Mouse (Mus musculus) gastrocnemius, postnatal 10 days (tissue): ENCODE data around the gene Gm44805. TPM values are rescaled to one million over a fixed set of nuclear protein-coding genes. Genes with fewer than 3 reads are reported as not detected.
A peak's percentile ranks its signal among the peaks of the same experiment; 100 is the strongest.

Experiments
- DNase-seq: peaks from one replicate; pipeline ENCODE4 v3.0.0; 2021; ENCODE audit warnings: mixed read lengths
- total RNA-seq, 2 experiments: library from RNA; stranded (reverse); gene quantifications; 2 replicates each; pipeline ENCODE4 v1.2.3; 2021

Gm44805 gene
- total RNA-seq, 2 experiments from 2014 or later, result not detected

DNA sequence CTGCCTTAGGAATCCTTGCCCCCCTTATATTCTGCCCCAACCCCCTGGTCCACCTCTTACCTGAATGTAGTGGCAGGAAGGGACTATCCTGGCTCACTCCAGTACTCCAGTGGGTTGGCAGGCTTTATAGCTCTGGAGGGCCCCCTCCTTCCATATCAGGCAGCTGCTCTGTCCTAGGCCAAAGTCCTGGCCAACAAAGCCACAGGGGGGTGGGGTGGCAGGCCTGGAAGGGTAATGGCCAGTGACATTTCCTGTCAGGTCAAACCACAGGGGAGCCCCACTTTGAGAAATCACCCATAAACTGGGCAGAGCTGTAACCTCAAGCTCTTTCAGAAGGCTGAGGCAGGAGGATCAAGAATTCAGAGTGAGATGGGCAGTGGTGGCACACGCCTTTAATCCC, 4.6 kb downstream of the Gm44805 start:
- no peak for DNase-seq

DNA sequence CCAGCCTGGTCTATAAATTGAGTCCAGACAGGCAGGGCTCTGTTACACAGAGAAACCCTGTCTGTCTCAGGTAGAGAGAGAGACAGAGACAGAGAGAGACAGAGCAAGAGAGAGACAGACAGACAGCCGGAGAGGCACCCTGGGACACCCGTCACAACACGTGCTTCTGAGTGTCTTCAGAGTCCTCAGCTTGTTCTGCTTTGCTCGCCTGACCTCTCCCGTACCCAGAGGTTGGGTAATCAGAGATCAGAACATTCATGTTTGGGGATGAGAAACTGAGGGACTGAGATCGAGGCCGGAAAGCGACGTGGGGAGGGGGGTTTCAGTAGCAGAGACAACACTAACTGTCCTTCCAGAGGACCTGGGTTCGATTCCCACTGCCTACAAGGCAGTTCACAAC, 5.4 kb downstream of the Gm44805 start:
- DNase-seq, result no peak

DNA sequence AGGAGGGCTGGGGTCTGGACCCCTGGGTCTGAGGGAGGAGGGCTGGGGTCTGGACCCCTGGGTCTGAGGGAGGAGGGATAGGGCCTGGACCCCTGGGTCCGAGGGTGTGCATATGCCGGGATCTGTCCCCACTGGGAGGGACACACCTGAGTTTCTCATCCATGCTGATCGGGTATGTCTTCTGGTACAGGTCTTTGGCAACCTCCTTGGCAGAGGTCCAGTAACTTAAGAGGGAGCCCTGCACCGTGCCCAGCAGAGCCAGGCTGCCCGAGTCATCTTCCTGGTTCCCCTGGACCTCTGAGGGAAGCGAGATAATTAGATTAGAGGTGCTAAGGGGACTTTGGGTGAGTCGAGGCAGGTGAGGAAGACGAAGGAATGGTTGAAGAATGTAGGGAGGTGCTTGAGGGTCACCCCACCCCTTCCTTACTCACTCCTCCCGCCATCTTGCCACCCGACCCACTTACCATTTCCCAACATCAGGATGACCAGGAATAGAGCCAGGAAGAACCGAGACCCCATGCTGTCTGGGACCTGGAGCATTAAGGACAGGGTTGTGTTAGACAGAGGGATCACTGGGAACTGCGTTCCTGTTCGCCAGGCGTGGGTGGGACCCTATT, 8.0 kb downstream of the Gm44805 start:
- DNase-seq, result no peak

DNA sequence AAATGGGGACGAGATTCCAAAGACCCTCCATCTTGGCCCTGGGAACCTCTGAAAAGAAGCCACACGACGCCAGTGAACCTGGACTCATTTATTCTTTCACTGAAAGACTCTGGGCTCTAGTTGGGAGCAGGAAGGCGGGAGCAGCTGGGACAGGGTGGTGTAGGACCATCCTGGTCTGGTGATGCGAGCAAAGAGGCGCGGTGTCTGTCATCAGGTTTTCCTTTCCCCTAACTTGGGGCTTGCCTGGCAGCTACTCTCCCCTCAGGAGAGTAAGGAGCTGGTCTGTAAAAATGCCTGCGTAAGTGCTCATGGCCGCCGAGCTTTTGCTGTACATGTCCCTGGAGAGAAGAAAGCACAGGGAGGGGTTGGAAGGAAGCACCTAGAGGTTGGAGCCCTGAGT, 9.7 kb downstream of the Gm44805 start:
- no peak for DNase-seq

DNA sequence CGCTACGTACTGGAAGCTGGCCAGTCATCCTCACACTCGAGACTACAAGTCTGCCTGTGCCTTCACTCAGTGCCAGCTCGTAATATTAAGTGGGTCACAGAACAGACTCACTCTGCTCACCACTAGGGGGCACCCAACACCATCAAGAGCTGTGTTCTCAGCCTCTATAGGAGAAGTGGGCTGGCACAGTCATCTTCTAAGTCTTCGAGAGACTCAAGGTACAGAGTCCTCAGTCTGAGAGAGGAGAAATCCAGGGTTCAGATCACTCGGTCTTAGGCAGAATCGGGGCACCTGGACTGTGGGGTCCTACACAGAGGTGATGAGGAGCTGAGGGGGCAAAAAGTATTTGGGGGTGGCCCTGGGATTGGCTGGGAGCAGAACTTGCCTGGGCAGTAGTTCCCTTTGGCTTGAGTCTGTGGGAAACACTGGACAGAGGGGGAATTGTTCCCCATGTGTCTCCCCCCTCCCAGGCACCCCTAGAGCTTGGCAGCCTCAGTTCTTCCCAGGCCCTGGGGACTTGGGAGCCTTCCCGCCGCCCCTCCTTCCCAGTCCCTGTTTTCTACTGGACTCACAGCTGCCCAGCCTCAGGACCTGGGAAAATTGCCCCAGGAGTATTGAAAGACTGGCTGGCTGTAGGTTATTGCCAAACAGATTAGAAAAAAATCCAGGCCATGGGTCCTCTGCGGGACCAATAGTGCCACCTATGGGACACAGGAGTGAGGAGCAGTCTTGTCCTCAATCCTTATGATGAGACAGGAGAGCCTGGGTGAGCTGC, 12.1 kb downstream of the Gm44805 start:
- peak; percentile 91 for DNase-seq

DNA sequence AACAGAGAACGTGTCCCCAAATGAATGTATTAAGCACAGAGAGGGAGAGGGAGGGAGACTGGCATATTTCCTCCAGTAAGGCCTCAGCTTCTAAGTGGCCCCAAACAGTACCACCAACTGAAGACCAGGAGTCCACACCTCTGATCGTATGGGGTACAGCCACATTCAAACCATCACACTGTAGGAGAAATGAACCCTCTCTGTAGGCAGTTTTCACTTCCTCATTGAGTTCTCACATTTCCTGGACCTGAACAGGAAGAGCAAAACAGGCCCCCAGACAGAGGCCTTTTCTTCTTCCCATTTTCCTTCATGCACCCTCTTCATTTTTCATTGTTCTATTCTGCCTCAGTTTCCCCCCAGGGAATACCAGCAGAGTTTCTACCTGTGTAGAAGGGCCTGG, 13.8 kb downstream of the Gm44805 start:
- no peak for DNase-seq

DNA sequence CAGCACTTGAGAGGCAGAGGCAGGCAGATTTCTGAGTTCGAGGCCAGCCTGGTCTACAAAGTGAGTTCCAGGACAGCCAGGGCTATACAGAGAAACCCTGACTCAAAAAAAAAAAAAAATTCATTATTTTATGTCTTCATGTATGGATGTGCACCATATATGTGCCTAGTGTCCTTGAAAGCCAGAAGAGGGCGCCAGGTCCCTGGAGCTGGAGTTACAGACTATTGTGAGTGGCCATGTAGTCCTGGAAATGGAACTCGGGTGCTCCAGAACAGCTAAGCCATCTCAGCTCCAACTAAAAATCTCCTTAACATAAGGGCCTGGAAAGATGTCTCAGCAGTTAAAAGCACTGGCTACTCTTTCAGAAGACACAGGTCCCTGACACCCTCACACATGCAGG, 14.5 kb downstream of the Gm44805 start:
- no peak for DNase-seq

DNA sequence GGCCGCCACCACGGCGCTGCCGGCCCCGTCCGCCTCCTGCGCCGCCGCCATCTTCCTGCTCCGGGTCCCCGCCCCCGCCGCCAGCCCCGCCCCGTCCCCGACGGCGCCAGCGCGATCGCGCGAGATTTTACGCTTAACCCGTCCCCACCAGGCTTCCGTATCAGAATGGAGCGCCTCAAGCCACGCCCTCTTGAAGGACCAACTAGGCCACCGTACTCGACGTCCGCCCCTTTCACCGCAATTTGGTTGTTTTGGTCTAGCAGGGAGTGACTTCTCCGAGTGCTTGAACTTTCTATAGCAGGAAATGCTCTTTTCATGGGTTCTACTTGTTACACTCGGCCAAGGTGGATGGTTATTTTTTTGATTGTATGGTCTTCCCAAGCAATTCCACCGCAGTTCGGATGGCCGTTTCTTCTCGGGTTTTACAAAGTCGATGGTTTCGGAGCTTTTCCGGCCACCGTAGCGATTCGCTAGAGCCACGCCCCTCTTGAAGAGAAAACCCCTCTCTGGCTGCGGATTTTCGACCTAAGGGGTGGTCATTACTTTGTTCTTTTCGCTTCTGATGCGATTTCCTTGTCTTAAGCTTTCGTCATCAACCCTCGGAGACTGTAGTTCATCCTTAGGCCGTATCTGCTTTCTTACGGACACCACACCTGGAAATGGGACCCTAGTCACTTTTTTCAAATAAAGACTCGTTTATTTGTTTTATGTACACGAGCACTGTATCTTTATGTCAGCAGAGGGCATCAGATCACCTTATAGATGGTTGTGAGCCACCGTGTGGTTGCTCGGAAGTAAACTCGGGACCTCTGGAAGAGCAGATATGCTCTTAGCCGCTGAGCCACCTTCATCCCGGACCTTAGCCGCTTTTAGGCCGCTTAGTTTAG, 16.0 kb downstream of the Gm44805 start, which contains the start of gene Clptm1:
Gene Clptm1, minus strand, starts transcription at position 79 of the 887 bp plus-strand sequence.
- peak; percentile 98 for DNase-seq

DNA sequence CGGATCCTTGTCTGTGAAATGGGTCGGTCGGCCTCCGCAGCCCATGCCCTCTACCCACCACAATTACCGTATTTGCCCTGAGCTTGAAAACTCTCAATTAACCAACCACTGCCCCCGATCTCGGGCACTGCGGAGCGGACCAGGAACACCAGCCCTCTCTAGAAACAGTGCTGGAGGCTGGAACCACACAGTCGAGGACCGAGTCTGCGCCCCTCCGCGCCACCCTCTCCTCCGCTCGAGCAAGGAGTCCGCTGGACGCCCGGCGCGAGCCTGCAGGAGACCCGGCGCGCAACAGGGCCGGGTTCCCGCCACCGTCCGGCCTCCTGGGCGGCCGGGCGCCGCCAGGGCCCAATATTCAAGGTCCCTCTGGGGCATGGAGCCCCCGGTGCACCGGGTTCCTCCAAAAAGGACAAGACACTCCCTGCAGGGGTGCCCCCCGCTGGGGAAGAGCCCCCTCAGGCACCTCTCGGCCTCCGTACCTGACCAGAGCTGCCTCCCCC, 16.7 kb downstream of the Gm44805 start:
- no peak for DNase-seq

DNA sequence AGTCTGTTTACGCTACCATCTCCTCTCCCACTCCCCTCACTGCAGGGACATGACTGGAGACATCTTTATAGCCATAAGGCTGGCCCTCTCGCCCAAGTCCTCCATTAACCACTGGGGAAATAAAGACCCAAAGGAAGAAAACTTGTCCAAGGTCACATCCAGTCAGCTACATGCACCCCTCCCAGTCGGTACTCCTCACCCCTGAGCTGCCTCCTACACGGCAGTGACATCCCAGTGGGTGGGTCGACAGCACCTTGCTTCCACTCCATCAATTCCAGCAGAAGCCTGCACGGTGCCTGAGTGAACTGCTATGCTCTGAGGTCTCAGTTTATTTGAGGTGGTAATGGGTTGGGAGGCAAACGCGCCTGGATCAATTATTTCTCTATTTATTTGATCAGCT, 17.3 kb downstream of the Gm44805 start:
- no peak for DNase-seq

DNA sequence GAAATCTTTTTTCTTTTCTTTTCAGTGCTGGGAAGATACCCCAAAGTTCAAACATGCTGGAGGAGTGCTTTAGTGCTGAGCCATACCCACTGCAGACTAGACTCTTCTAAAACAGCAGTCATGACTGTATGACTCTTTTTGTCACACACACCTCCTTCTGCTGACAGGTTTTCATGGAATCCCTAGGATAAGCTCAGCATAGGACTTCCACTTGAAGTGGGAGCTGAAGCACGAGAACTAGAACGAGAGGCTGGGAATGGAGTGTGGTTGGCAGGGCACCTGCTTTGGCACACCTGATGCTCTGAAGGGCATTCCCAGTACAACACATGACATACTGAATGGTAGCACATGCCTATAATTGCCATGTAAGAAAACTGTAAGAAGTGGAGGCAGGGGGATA, 28.6 kb downstream of the Gm44805 start:
- DNase-seq, result no peak

DNA sequence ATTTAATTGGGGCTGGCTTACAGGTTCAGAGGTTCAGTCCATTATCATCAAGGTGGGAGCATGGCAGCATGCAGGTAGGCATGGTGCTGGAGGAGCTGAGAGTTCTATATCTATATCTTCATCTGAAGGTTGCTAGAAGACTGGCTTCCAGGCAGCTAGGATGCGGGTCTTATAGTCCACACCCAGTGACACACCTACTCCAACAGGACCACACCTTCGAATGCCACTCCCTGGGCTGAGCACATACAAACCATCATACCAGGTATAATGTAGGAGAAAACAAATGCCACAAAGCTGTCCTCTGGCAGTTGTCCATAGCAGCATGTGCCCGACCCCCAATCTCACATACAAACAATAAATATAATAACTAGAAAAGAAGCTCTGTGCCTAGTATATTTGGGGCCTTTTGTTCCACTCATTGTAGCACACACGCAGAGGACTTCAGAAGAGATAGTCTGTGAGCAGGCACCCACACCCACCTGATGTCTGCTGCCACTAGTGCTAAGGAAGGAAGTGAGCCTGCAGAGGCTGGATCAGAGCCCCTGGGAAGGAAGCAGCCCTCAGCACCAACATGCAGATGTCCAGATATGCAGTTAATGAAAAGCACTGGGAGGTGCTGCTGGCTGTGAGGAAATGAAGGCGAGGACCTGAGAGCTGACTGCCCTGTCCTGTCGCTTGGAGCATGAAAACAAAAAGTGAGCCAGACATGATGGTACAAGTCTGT, 30.0 kb downstream of the Gm44805 start:
- DNase-seq, result no peak

DNA sequence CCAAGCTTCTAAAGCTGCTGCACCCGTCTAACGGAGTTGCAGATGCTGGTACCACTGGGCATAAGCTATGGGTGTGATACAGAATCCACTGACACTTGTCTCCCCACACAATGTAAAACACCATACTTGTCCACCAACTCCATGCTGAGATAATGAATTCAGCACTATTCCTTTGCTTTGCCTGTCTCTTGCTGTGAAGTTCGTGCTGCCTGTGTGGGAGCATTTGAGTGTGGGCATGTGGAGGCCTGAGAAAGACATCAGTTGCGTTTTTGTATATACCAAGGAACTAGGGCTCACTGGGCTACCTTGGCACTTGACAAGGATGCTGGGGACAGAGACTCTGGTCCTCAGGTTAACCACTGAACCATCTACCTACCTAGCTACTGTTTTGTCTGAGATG, 40.0 kb downstream of the Gm44805 start:
- DNase-seq, result no peak

DNA sequence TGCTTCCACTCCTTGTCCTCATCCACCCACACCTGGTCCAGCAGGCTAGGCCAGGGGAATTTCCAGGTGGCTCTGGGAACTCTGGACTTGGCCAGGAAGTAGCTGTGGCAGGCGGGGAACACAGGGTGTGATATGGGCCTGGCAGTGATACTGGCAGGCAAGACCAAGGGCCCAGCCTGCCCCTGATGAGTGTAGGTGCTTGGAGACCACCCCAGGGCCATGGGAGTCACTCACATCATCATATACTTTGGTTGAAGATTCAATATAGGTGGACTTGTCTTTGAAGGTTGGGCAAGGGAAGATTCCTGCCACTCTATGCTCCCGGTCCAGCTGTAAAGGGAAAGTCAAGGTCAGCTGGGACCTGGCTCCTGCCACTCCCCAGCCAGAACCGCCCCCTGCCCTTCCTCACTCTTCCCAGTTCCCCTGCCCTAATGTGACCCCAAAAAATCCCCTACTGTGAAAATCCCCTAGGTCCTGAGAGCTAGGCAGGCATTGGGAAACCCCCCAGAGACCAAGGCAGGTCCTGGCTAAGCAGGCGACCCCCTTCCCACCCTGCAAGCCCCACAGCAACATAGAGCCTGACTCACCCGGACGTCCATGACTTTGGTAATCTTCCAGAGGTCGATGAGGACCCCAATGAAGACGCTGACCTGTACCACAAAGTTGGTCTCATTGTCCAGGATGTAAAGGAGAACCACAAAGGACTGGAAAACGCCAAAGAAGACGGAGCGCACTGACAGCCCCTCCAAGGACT, 46.0 kb downstream of the Gm44805 start:
- DNase-seq, result no peak

DNA sequence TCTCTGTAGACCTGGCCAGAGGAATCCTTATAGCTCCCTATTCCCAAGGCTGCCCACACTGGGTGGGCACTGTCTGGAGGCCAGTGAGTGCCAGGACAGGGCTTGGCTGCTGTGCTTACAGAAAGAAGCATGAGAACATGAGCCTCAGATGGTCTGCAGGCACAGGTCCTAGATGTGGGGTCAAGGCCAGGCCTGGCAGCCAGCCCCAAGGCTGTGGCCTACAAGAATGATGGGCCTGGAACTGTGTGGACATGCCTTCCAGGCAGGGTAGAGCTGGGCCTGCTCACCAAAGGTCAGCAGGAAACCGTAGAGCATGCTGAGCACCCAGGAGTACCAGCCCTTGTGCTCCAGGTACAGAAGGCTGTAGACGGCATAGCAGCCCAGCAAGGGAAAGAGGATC, 46.6 kb downstream of the Gm44805 start:
- DNase-seq, result peak; percentile 32

DNA sequence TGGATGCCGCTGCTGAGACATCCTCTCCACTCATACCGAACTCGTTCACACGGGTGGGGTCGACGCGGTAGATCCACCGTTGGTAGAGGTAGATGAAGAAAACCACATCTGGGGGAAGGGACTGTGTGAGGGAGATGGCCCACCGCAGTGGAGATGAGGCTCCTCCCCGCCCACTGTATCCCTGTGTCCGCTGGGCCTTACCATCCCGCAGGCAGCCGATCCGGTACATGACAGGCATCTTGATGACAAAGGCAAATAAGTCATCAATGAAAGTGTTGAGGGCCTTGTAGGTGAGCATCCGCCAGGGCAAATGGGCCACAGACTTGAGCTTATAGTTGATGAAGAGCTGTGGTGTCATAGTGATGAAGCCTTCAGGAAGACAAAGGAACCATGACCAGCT, 47.4 kb downstream of the Gm44805 start:
- no peak for DNase-seq

DNA sequence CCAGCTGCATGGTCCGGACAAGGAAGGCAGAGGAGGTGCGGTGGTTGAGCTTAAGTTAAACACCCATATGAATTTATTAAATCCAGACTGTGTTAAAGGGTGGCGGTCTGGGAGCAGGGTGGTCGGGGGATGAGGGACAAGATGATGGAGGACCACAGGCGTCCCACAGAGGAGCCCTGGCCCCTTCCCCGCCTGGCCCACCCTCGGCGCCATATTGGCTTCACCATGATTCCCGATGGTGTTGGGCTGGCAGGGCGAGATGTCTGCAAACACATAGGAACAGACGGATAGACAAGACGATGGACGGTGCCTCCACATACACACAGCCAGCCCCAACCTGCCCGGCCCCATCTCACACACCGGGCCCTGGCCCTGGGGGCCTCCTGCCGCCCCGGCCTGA, 48.0 kb downstream of the Gm44805 start:
- DNase-seq, result no peak

DNA sequence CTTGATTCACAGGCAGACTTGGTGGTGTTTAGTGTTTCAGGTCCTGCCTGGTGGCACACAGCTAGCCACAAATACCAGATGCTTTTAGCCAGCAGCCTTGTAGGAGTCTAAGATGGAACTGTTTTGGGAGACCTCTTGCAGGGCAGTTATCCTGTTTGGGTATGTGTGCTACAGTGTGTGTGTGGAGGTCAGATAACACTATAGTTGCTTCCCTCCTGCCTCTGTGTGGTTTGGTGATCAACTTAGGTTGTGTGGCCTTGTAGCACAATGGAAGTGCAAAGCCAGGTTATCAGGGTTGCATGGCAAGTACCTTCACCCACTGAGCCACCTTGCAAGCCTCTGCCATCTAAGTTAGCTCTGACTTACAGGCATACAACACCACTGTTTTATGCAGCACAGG, 48.5 kb downstream of the Gm44805 start:
- no peak for DNase-seq

DNA sequence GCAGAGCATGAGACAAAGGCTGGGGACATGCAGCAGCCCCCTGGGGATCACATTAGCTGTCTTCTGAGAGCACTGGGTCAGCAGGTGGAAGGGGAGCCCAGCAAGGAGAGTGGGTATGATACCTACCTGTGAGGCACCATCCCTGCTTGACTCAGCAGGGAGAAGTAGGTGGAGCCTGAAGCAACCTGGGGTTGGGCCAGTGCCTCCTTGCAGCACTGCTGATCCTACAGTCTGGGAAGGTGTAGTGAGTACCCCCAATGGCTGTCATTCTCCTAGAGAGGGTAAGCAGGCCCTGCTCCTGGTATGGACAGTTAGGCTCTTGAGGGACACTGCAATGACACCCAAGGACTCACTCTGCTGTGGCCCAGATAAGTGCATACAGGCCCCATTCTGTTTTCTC, 48.9 kb downstream of the Gm44805 start:
- no peak for DNase-seq

DNA sequence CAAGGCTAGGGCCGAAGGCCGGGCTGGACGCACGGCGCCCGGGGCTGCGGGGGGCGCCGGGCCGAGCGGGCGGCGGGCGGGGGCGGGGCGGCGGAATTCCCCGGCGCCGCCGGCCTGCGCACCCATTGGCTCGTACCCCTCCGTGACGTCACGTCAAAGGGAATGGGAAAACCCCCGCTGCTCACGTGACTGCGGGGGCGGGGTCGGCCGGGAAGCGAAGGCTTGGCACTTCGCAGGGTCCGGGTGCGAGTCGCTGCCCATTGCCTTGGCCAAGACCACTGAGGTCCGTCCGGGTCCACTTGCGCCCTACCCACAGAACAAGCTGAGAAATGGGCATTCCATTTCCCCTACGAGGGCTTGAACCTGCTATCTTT, 51.9 kb downstream of the Gm44805 start, which contains the start of gene Relb:
Gene Relb, minus strand, starts transcription at position 78 of the 374 bp plus-strand sequence.
- DNase-seq, result peak; percentile 96
